Mouse (Mus musculus) MEL-GATA-1-ER (cell line): Measurements from ENCODE around the gene Slc35a2.
"Not testable (repeated sequence)": the region's sequence is repeated elsewhere in the genome, so short reads cannot be mapped to it uniquely, and the experiment has no call there.

Experiments
- DNase-seq: peaks from one replicate; pipeline ENCODE4 v3.0.0-alpha.2; 2012; ENCODE audit warnings: low read depth; ENCODE audit errors: extremely low read depth

Gene Slc35a2

GRCm38 (mm10) chrX:7907735-7908134 is 23.9 kb downstream of the Slc35a2 start, which contains the start of gene Gm10491:
TSS of gene Gm10491 (minus strand) at chrX:7907835.
- DNase-seq: no peak

DNA sequence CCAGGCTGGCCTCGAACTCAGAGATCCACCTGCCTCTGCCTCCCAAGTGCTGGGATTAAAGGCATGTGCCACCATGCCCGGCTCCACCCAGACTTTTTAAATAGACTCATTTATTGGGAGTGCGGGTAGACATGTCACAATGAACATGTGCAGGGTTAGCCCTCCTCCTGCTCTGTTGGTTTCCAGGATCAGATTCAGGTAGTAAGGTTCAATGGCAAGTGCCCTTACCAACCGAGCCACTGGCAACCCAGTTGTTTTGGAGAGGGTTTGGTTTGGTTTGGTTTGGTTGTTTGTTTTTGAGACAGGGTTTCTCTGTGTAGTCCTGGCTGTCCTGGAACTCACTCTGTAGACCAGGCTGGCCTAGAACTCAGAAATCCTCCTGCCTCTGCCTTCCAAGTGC is 25.4 kb downstream of the Slc35a2 start, which contains the start of gene Gm10490:
TSS of gene Gm10490 (plus strand) at position 301 of the 400 bp plus-strand sequence.
- DNase-seq: not testable (repeated sequence)

DNA sequence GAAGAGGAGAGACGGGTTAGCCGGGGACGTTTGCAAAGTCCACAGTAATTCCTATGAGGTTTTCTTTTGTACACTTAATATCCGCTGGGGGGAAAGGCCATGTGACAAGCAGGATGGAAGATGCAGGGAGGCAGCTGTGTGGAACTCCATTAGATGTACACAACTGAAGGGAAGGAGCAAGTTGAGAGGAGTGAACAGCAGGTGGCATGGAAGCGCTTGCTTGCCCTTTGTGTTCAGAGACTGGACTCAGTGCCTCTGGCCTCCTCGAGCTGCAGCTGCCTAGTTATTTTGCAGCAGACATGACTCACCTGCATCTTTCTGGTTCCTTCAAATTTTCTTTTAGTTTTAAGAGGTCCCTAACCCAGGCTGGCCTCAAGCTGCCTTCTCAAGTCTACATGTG is 26.6 kb downstream of the Slc35a2 start:
- no peak for DNase-seq

DNA sequence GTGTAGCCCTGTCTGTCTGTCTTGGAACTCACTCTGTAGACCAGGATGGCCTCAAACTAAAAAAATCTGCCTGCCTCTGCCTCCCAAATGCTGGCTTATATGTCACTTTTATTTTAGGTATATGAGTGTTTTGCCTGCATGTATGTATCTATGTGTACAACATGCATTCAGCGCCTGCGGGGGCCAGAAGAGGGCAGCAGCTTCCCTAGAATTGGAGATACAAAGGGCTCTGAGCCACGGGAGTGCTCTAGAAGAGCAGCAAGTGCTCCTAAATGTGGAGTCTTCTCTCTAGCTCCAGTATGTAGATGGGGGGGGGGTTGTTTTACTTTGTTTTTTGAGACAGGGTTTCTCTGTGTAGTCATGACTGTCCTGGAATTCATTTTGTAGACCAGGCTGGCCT is 31.8 kb downstream of the Slc35a2 start:
- not testable (repeated sequence) for DNase-seq

DNA sequence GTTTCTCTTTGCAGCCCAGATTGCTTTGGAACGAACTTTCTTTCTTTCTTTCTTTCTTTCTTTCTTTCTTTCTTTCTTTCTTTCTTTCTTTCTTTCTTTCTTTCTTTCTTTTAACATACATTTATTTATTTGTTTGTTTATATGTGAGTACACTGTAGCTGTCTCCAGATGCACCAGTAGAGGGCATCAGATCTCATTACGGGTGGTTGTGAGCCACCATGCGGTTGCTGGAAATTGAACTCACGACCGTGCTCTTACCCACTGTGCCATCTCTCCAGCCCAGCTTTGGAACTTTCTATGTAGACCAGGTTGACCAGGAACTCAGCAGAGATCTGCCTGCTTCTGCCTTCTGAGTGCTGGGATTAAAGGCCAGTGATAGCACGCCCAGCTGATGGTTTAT is 34.1 kb downstream of the Slc35a2 start:
- not testable (repeated sequence) for DNase-seq

DNA sequence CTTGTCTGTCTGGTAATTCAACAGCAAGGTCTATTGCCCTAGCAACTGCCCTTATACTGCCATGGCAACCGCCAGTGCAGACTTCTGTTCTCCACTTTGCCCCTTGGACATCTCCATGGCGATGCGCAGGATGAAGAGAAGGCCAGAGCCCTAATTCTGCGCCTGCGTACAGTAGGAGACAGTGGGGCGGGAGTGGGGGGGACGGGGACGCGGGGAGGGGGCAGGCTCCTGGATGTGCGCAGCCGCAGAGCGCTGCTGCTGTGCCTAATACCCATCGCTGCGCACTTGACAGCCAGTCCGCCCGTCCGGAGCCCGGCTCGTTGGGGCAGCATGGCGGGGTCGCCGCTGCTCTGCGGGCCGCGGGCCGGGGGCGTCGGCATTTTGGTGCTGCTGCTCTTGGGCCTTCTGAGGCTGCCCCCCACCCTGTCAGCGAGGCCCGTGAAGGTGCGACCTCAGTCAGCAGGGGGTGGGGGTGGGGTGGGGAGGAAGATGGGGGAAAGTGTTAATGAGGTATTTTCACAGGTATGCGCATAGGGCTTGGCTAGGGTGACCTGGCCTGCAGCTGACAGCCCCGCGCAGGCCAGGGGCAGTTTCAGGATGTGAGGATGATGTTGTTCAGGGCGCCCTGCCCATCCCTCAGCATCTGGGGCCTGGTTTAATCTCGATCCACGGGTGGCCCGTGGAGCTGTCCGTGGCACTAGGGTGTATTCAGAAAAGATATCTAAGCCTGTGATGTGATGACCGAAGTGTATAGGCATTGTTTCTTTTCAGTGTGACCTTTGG is 36.0 kb downstream of the Slc35a2 start, which contains the start of gene Pcsk1n:
TSS of gene Pcsk1n (plus strand) at position 222 of the 783 bp plus-strand sequence.
- no peak for DNase-seq

DNA sequence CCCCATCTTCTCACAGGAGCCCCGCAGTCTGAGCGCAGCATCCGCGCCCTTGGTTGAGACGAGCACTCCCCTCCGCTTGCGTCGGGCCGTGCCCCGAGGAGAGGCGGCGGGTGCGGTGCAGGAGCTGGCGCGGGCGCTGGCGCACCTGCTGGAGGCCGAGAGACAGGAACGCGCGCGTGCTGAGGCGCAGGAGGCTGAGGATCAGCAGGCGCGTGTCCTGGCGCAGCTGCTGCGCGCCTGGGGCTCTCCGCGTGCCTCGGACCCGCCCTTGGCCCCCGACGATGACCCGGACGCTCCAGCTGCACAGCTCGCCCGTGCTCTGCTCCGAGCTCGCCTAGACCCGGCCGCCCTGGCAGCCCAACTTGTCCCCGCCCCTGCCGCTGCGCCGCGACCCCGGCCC is 38.2 kb downstream of the Slc35a2 start:
- DNase-seq: no peak

DNA sequence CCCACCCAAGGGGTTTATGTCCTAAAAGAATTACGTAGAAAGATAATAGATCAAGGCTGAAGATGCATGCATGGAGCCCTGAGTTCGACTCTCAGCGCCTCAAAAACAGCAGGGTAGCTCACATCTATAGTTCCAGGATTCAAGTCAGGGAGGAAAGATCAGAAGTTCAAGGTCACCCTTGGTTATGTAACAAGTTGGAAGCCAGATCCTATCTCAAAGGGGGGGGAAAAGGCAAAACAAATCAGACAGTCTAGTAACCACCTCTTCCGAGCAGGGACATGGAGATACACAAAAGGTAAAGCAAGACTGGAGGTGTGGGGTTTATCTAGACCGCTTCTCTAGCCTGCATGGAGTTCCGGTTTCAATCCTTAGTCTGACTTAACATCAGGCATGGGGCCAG is 42.4 kb downstream of the Slc35a2 start:
- no peak for DNase-seq

GRCm38 (mm10) chrX:7927116-7927515 is 43.3 kb downstream of the Slc35a2 start:
- DNase-seq: no peak

DNA sequence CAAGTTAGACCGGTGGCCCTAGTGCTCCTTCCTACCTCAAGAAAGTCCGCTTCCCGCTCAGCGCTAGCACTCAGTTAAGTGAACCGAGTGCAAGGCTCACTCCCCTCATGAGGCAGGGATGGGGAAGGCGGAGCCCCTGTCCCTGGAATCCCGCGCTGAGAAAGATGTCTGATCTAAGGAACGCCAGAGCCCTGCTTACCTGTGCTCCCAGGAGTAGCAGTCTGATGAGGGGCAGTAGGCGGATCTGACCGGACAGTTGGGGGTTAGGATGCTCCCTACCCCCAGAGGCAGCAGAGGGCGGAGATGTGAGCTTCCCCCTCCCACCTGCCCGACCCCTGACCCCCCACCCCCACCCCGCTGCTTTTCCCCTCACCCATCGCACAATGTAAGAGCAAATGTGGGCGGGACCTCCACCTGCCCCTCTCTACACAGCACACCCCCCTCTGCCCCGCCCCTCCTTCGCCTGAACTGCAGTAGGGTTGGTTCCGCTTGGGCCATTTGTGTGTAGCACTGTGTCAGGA is 44.5 kb downstream of the Slc35a2 start, which contains the start of gene Eras:
TSS of gene Eras (minus strand) at position 338 of the 521 bp plus-strand sequence.
- DNase-seq: no peak

GRCm38 (mm10) chrX:7936874-7937273 is 53.0 kb downstream of the Slc35a2 start:
- no peak for DNase-seq

DNA sequence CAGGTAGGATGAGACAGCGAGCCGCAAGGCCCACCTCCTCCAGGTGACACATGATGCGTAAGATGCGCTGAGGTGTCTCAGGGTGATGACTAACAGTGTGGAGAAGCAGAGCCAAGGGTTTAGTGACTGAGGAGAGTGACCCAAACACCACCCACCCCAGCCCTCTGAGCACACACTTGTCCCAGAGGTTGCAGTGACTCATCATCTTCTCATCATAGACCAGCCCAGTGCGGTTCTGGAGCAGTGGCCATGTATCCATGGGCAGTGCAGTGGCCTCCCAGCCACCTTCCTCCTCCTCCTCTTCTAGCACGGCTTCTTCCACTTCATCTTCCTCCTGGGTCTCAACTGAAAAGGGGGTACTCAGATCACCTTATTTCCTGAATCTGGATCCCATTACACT is 53.8 kb downstream of the Slc35a2 start:
- no peak for DNase-seq
